Mouse (Mus musculus): Measurements from ENCODE around the gene Coa5. TPM values are rescaled to one million over a fixed set of nuclear protein-coding genes. Genes with fewer than 3 reads are reported as not detected.

Gene Coa5
- total RNA-seq, 4 experiments from 2014 or later, result 99.9 to 124 (median 112) TPM

- no peak for DNase-seq (ENCODE audit: low spot score)
Measured at GRCm38 (mm10) chr1:37430297-37430840, 466 bp upstream of the Coa5 start.

- no peak for DNase-seq (ENCODE audit: low spot score)
Measured at GRCm38 (mm10) chr1:37428911-37429310, 992 bp downstream of the Coa5 start.

GRCm38 (mm10) chr1:37427144-37427875, 2.6 kb downstream of the Coa5 start:
- no peak for DNase-seq (ENCODE audit: low spot score)

GRCm38 (mm10) chr1:37419420-37419819, 10.5 kb downstream of the Coa5 start:
- peak; percentile 44 for DNase-seq (ENCODE audit: low spot score)

DNA sequence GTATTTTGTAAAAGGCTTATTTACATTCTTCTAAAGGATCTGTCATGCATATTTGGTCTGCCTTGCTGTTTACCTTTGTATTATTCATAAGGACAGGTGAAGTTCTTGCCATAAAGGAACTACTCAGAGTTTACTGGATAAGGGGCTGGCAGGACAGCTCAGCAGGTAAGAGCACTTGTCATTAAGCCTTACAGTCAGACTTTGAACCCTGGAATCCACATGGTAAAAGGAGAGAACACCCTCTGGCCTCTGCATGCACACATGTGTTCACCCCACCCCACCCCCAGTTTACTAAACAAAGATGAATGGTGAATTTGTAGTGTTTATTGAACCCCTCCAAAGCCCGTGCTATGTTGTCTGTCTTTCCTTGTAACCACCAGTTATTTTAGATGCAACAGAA, 14.5 kb downstream of the Coa5 start:
- DNase-seq (ENCODE audit: low spot score), result no peak

DNA sequence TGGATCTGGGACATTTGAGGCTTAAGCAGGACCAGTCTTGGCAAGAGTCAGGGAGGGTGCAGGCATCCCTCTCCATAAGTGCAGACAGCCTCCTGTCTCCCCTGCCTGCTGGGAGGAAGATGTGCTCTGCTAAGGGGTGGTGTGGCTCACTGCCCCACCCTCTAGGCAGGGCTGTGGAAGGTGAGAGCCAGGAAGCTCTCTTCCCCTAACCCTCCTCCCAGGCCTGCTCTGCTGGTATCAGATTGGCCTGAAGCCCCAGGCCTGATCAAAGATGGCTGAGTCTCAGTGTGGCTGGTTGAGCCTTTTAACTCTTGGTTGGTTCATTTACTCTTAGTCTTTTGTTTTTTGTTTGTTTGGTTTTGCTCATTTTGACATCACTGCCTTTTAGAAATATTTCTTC, 20.3 kb downstream of the Coa5 start:
- no peak for DNase-seq (ENCODE audit: low spot score)

DNA sequence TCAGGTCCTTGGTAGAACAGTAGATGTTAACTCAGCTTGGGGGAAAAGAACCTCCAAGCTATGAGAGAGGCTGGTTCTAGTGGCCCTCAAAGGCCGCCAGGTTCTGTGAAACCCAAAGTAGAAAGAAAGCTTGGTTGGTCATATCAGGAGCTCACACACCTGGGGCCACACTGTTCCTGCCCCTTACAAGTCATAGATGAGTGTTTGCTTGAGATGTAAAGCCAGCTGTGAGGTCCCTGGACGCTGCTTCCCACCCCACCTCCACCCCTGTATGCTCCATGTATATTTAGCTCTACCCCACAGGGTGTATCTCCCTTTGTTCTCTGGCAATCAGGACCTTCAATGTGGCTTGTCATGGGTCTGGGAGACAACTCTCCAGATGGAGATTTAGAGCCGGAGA, 21.2 kb downstream of the Coa5 start:
- no peak for DNase-seq (ENCODE audit: low spot score)

DNA sequence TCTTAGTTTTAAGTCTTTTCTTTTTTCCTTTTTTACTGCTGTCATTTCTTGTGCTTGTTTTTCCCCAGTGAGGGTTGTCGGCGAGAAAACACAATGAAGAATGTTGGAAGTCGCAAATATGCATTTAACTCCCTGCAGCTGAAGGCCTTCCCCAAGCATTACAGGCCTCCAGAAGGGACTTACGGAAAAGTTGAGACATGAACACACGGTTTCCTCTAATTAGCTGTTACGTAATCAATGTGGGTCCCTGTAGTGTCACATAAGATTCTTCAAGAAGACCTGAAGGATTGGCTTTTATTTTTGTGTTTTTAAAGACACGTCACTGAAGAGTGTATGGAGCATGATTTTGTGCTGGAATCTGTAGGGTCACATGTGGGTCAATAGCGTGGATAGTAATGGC, 21.8 kb downstream of the Coa5 start:
- no peak for DNase-seq (ENCODE audit: low spot score)

- DNase-seq (ENCODE audit: low spot score), result no peak
Measured at GRCm38 (mm10) chr1:37407228-37407627, 22.7 kb downstream of the Coa5 start.

- no peak for DNase-seq (ENCODE audit: low spot score)
Measured at GRCm38 (mm10) chr1:37405137-37405536, 24.8 kb downstream of the Coa5 start.

DNA sequence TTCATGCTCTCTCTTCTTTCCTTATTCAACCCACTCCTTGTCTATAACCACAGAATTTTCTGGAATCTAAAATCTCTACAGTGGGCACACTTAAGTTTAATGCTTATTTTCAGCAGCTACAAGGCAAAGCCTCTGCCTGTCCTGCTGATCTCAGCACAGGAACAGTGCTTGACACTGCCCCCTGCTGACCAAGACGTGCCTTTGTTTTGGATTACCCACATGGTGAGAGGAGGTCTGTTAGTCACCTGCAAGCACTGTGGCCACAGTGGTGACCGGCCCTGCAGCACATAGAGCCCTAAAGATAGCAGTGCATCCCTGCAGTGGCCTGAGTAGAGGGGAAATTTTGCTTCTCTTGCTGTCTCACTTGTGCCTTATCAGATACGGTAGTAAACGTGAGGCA, 28.2 kb downstream of the Coa5 start:
- peak; percentile 43 for DNase-seq (ENCODE audit: low spot score)

- DNase-seq (ENCODE audit: low spot score), result no peak
Measured at GRCm38 (mm10) chr1:37399734-37400133, 30.2 kb downstream of the Coa5 start.

DNA sequence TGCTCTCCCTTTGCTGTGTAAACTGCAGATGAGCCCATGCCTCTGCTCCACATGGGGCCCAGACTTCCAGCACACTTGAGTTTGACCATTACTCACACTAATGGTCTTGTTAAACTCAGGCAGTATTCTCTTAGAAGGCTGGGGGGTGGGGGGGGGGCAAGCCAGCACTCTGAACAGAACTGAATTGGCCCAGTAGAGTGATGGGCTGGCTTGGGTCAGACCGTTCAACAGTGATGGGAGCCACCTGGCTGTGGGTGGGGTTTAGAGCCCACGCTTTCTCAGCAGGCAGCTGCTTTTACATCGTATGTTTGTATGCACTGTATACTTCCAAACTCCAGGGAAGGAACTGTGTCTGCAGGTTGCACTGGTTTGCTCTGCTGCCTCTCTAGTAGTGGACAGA, 30.9 kb downstream of the Coa5 start:
- DNase-seq (ENCODE audit: low spot score), result no peak

GRCm38 (mm10) chr1:37396481-37396880, 33.4 kb downstream of the Coa5 start:
- DNase-seq (ENCODE audit: low spot score), result no peak

- no peak for DNase-seq (ENCODE audit: low spot score)
Measured at GRCm38 (mm10) chr1:37393174-37393573, 36.7 kb downstream of the Coa5 start.

DNA sequence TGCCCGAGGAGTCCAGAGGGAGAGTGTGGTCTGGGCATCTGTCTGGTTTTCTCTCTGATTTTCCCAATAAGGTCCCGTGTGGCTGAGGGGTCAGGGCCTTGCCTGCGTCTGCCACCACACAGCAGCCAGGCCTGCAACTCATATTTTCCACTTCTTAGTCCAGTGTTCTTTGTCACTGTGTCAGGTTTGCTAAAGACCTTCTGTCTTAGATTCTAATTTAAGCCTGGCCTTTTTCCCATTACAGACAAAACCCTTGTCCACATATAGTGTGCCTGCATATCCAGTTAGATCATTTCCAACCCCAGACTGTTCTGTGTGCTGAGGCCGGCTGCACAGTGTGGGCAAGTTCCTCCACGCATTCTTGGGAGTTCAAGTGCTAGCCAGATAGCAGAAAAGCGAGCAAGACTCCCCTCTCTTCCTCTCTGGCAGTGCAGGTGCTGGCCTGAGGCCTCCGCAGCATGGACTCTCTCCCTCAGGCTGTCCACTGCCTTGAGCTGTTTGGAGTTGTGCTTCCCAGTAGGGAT, 43.4 kb downstream of the Coa5 start:
- DNase-seq (ENCODE audit: low spot score), result peak; percentile 31

DNA sequence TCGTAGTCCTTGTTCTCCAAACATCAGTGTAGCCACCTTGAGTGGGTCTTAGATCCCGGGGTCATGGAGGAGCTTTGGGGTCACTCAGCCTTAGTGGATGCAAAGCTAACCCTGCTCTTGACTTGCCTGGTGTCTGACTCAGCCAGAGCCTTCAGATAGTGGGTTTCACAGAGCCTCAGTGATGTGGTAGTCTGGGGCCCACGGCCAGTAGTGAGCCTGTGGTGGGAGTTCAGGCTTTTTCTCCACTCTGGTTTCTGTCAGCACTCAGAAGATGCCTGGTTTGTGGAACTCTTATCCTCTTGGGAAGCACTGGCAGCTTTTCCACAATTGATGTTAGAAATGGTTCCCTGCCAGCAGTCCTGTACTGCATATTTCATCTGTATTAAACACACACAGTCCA, 45.6 kb downstream of the Coa5 start:
- no peak for DNase-seq (ENCODE audit: low spot score)

- DNase-seq (ENCODE audit: low spot score), result no peak
Measured at GRCm38 (mm10) chr1:37380913-37381312, 49.0 kb downstream of the Coa5 start.

- DNase-seq (ENCODE audit: low spot score), result no peak
Measured at GRCm38 (mm10) chr1:37379536-37379935, 50.4 kb downstream of the Coa5 start.

DNA sequence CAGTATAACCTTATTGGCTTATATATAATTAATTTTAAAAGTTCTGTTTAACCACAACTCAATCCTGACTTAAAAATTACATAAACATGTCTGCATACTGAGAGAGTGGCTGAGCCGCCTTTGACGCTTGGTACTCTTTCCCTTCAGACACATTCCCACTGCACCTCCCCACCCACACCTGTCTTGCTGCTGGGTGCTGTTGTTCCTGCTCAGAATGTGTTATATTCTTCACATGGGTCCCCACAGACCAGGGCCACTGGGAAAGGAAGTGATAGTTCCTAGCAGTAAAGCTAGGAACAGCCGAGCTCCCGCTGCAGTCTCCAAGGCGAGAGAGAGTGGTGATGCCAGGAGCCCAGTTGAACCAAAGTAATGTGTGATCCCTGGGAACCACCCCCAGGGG, 51.8 kb downstream of the Coa5 start:
- DNase-seq (ENCODE audit: low spot score), result no peak

GRCm38 (mm10) chr1:37376751-37377150, 53.2 kb downstream of the Coa5 start:
- no peak for DNase-seq (ENCODE audit: low spot score)

GRCm38 (mm10) chr1:37376177-37376576, 53.7 kb downstream of the Coa5 start:
- no peak for DNase-seq (ENCODE audit: low spot score)

DNA sequence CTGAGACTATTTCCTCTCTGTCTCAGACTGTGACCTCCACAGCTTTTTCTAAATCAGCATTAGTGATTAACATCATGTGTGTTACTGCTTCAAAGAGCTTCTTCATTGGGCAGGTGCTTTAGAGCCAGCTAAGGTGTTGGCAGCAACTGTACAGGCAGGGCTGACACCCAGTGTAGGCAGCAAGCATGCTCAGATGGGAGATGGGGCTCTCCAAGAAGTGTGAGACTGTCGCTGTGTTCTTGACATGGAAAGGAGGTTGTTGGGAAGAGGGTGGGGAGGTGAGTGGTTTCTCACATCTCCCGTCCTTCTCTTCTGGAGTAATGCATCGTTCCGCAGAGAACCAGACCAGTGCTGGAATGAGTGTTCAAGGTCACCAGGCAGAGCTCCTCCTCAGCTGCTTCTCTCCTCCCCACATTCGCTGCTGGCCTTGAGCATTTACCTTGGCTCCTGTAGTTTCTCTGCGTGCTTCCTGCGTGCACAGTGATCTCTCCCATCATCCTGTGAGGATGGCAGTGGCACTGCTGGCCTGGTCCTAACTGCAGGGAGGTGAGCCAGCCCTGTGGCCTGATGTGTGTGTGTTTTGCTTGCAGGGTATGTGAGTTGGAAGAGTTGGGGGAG, 61.0 kb downstream of the Coa5 start:
- DNase-seq (ENCODE audit: low spot score), result no peak
